Mouse (Mus musculus) adrenal gland, adult 2 months (tissue): ENCODE measurements around the gene Chrna4. TPM values are rescaled to one million over a fixed set of nuclear protein-coding genes. Genes with fewer than 3 reads are reported as not detected.

Experiments used
- polyA plus RNA-seq: library from polyadenylated mRNA; depleted of rRNA; stranded (reverse); fragments of >200 nt; gene quantifications from 2 replicates; pipeline ENCODE4 v1.2.3, GENCODE M21; 2012; rRNA removed
- total RNA-seq, 2 experiments: library from RNA; stranded (reverse); gene quantifications; 2 replicates each; pipeline ENCODE4 v1.2.3; 2021

The Chrna4 gene
- total and polyA plus RNA-seq, 3 experiments = 6.5 to 35.4 (median 13.8) TPM

Other genes starting within 250 kb of the Chrna4 start
- 10 to 100 TPM; 41.8 to 57.9 TPM for gene Ythdf1, start 122.6 kb downstream of the Chrna4 start, total RNA-seq
- gene Ythdf1, start 122.6 kb downstream of the Chrna4 start, polyA plus RNA-seq = 18.1 and 29.5 TPM in 2 replicates
- gene Birc7, start 114.5 kb downstream of the Chrna4 start, total RNA-seq = not detected
- not detected in 2 replicates for gene Birc7, start 114.5 kb downstream of the Chrna4 start, polyA plus RNA-seq
- 1 to 10 TPM; 5.0 to 9.5 TPM for gene Nkain4, start 88.8 kb downstream of the Chrna4 start, total RNA-seq
- 11.9 and 14.3 TPM in 2 replicates for gene Nkain4, start 88.8 kb downstream of the Chrna4 start, polyA plus RNA-seq
- gene Arfgap1, start 76.3 kb downstream of the Chrna4 start, total RNA-seq = 10 to 100 TPM; 42.6 to 44.7 TPM
- 49.2 and 49.4 TPM in 2 replicates for gene Arfgap1, start 76.3 kb downstream of the Chrna4 start, polyA plus RNA-seq
- 1 to 10 TPM; 1.6 to 3.3 TPM for gene Col20a1, start 57.0 kb downstream of the Chrna4 start, total RNA-seq
- gene Col20a1, start 57.0 kb downstream of the Chrna4 start, polyA plus RNA-seq = 4.3 and 5.4 TPM in 2 replicates
- 1 to 10 TPM; 5.2 to 5.4 TPM for gene Kcnq2, start 91.8 kb upstream of the Chrna4 start, total RNA-seq
- gene Kcnq2, start 91.8 kb upstream of the Chrna4 start, polyA plus RNA-seq = 2.8 and 3.7 TPM in 2 replicates
- gene Eef1a2, start 113.5 kb upstream of the Chrna4 start, total RNA-seq = 10 to 100 TPM; 44.0 to 65.9 TPM
- gene Eef1a2, start 113.5 kb upstream of the Chrna4 start, polyA plus RNA-seq = 30.4 and 42.9 TPM in 2 replicates
- gene Ppdpf, start 143.7 kb upstream of the Chrna4 start, total RNA-seq = 10 to 100 TPM; 91.1 to 91.9 TPM
- 160 and 197 TPM in 2 replicates for gene Ppdpf, start 143.7 kb upstream of the Chrna4 start, polyA plus RNA-seq
- under 1 TPM in 1 of 2 experiments, not detected in 1; 0.07 TPM for gene Ptk6, start 159.2 kb upstream of the Chrna4 start, total RNA-seq
- 0.02 TPM in 1 of 2 replicates, not detected in the other for gene Ptk6, start 159.2 kb upstream of the Chrna4 start, polyA plus RNA-seq
- 1 to 10 TPM in 1 of 2 experiments, under 1 TPM in 1; 0.66 to 1.3 TPM for gene Srms, start 169.6 kb upstream of the Chrna4 start, total RNA-seq
- gene Srms, start 169.6 kb upstream of the Chrna4 start, polyA plus RNA-seq = 1.1 and 1.4 TPM in 2 replicates
- gene Fndc11, start 176.5 kb upstream of the Chrna4 start, total RNA-seq = under 1 TPM in 1 of 2 experiments, not detected in 1; 0.46 TPM
- 0.47 and 0.67 TPM in 2 replicates for gene Fndc11, start 176.5 kb upstream of the Chrna4 start, polyA plus RNA-seq
- gene Helz2, start 198.5 kb upstream of the Chrna4 start, total RNA-seq = 10 to 100 TPM; 15.3 to 25.0 TPM
- gene Helz2, start 198.5 kb upstream of the Chrna4 start, polyA plus RNA-seq = 29.6 and 33.1 TPM in 2 replicates
- gene Gmeb2, start 244.5 kb upstream of the Chrna4 start, total RNA-seq = 10 to 100 TPM; 15.4 to 15.5 TPM
- gene Gmeb2, start 244.5 kb upstream of the Chrna4 start, polyA plus RNA-seq = 21.8 and 28.4 TPM in 2 replicates